Mouse (Mus musculus) gastrocnemius, postnatal 25 days (tissue): ENCODE measurements around the gene Nrg3. TPM values are rescaled to one million over a fixed set of nuclear protein-coding genes. Genes with fewer than 3 reads are reported as not detected.
"Not testable (repeated sequence)": the region's sequence is repeated elsewhere in the genome, so short reads cannot be mapped to it uniquely, and the experiment has no call there.

Source experiments
- DNase-seq: peaks from one replicate; pipeline ENCODE4 v3.0.0; 2022
- total RNA-seq, 2 experiments: library from RNA; stranded (reverse); gene quantifications; 1 replicate in 1 of 2; 2 replicates in 1 of 2; pipeline ENCODE4 v1.2.3; 2021

Nrg3 gene
- total RNA-seq, 2 experiments from 2014 or later: not detected

DNA sequence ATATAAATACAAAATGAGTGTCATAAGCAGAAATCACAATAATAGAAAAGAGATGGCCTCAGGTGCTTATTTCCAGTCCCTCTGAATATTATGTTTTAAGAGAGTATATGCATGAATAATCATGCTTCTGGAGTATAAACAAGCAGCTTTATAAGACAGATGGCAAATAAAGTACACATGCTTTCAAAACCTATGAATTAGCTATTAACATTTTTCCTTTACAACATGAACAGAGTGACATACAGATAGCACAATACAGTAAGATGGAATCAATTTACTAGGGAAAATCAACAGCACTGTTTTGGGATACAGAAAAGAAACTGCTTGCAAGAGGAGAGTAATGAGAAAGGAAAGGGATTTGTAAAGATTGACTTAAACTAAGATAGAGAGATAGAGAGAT lies 875.2 kb downstream of the Nrg3 start:
- DNase-seq: no peak

- no peak for DNase-seq
Measured at GRCm38 (mm10) chr14:38594297-38594696, 878.6 kb downstream of the Nrg3 start.

- no peak for DNase-seq
Measured at GRCm38 (mm10) chr14:38576796-38577195, 896.1 kb downstream of the Nrg3 start.

GRCm38 (mm10) chr14:38568184-38568583 lies 904.7 kb downstream of the Nrg3 start:
- DNase-seq: no peak

DNA sequence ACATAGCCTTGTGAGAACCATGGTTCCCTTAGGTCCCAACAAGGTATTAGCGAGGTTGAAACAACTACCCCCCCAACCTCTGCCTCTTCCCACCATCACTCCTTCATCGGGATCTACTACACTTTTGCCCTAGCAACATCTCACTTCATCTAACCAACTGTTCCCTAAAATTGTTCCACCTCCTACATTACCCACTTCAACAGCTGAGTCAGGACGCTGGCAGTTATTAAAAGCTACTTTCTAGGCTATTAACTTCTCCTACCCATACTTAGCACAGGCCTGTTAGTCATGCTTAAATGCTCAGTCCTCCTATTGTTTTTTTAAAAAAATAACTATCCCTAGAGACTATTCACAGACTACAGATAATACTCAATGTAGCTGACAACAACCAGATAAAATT lies 906.7 kb downstream of the Nrg3 start:
- no peak for DNase-seq

GRCm38 (mm10) chr14:38554636-38555035 lies 918.3 kb downstream of the Nrg3 start:
- DNase-seq: no peak

- no peak for DNase-seq
Measured at GRCm38 (mm10) chr14:38547257-38547656, 925.6 kb downstream of the Nrg3 start.

- no peak for DNase-seq
Measured at GRCm38 (mm10) chr14:38535181-38535580, 937.7 kb downstream of the Nrg3 start.

DNA sequence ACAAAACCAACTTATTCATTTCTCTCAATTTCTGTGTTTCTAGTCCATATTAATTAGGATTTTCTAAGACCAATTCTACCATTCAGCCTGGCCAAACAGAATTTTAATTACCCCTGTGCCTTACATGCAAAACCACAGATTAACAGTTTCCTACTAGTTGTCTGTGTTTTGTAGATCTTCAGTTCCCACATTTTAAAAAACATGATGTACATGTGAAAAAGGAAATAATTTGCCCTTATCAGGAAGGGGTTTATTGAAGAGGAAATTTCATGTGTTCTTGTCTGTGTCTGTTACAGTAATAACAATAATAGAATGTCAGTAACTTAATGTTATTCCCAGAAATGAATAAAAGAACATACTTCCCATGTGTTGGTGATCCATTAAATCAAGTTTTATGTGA lies 939.4 kb downstream of the Nrg3 start:
- DNase-seq: no peak

GRCm38 (mm10) chr14:38516232-38516631 lies 956.7 kb downstream of the Nrg3 start:
- DNase-seq: no peak

DNA sequence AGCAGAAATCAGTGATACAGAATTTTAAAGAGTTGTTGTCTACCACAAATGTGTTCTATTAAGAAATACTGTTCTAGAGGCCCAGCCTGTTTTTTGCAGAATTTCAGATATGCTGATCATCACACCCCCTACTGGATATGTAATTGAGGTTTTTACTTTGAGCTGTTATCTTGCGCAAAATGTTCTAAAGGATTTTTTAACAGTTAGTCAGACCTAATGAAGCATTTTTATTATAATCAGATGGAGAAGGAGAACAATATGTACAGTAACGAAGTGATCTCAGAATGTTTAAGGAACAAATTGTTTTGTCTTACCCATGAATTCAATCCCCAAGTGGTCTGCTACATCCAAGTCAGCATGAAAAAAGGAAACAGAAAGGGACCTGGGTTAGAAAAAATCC lies 963.9 kb downstream of the Nrg3 start:
- no peak for DNase-seq

GRCm38 (mm10) chr14:38494970-38495369 lies 977.9 kb downstream of the Nrg3 start:
- DNase-seq: no peak

GRCm38 (mm10) chr14:38447086-38447485 lies 1025.8 kb downstream of the Nrg3 start:
- no peak for DNase-seq

DNA sequence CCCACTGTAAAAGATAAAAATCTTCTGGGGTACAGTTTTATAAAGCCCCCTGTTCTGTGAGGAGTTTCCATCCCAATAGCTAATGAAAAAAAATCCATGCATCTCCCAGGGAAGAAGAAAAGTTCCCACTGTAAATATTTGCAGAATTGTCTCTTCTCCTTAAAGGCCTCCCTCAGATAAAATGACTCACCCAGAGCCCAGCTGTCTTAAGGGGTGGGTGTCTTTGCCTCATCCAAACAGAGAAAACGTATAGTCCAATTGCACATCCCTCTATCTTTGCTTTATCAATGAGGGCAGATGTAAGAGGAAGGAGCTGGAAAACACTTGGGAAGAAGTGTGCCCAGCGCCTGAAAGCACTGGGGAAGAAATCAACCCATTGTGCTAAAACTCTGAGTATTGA lies 1028.1 kb downstream of the Nrg3 start:
- DNase-seq: no peak

- DNase-seq: no peak
Measured at GRCm38 (mm10) chr14:38433793-38434589, 1038.9 kb downstream of the Nrg3 start.

DNA sequence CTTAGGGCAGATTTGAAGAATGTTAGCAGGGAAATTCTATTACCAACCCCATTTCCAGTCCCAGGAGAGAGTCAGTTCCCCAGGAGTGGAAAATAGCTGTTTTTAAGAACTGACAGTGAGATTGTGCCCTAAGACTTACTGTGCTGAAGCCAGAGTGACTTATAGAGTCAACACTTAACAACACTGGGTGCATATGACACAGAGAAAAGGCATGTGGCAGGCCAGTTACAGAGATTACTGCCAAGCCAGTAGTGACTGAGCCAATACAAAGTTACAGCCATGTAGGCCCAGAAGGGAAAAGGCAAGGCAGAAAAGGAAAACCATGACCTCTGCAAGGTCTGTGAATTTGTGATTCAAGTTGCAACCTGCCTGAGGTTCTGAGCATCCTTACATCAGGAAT lies 1098.2 kb downstream of the Nrg3 start:
- no peak for DNase-seq

- DNase-seq: no peak
Measured at GRCm38 (mm10) chr14:38340967-38341366, 1131.9 kb downstream of the Nrg3 start.

DNA sequence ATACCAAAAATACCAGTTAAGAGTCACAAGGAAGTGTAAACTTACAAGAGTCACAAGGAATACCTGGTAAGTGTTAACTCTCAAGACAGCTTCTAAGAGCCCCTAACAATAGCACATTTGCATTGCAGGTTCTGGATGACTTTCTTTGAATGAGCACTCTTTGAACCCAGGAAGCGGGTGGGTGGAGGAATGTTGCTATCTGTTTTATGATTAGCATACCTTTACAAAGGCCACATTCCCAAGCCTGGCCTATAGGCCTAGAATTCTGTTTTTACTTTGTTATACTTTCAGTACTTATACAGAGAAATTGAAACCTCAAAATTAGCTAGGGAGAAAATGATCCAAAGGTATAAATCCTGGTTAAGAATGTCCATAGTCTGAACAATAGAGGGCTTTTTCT lies 1150.0 kb downstream of the Nrg3 start:
- not testable (repeated sequence) for DNase-seq

- no peak for DNase-seq
Measured at GRCm38 (mm10) chr14:38320619-38321340, 1152.1 kb downstream of the Nrg3 start.
